Mouse (Mus musculus) neural tube, embryonic 11.5 days (tissue): ENCODE measurements around the gene Fosb. TPM values are rescaled to one million over a fixed set of nuclear protein-coding genes. Genes with fewer than 3 reads are reported as not detected.

ENCODE experiments used
- ATAC-seq: fragments of 200-750 bp; cut with Nextera tagmentation; 2 replicates; pipeline ENCODE4 v1.8.0; 2017; ENCODE audit warnings: moderate number of reproducible peaks, mild to moderate bottlenecking, moderate TSS enrichment, moderate library complexity; ENCODE audit not compliant: insufficient read depth, low FRiP score, low TSS enrichment
- DNase-seq: peaks from one replicate; pipeline ENCODE4 v3.0.0-alpha.2; 2015; ENCODE audit warnings: low spot score
- H3K27ac ChIP-seq: fragments of 300-500 bp; sonication (generic); 2 replicates; pipeline ENCODE4 v1.5.1; 2014; ENCODE audit warnings: low read depth, mild to moderate bottlenecking, low read length
- H3K27me3 ChIP-seq: fragments of 300-500 bp; sonication (generic); 2 replicates; pipeline ENCODE4 v1.6.1; 2014; ENCODE audit warnings: mild to moderate bottlenecking, low read length, mixed read lengths; ENCODE audit not compliant: control insufficient read depth, insufficient read depth
- H3K36me3 ChIP-seq: fragments of 300-500 bp; sonication (generic); 2 replicates; pipeline ENCODE4 v1.6.1; 2014; ENCODE audit warnings: mild to moderate bottlenecking, low read length, moderate library complexity, mixed read lengths; ENCODE audit not compliant: control insufficient read depth, insufficient read depth
- H3K4me1 ChIP-seq: fragments of 300-500 bp; sonication (generic); 2 replicates; pipeline ENCODE4 v1.6.1; 2014; ENCODE audit warnings: low read length, mixed read lengths; ENCODE audit not compliant: control insufficient read depth, insufficient read depth
- H3K4me2 ChIP-seq: fragments of 300-500 bp; sonication (generic); 2 replicates; pipeline ENCODE4 v1.6.1; 2014; ENCODE audit warnings: low read depth, mild to moderate bottlenecking, moderate library complexity
- H3K4me3 ChIP-seq: fragments of 300-500 bp; sonication (generic); 2 replicates; pipeline ENCODE4 v1.5.1; 2014; ENCODE audit warnings: low read depth, low read length
- H3K9ac ChIP-seq: fragments of 300-500 bp; sonication (generic); 2 replicates; pipeline ENCODE4 v1.6.1; 2014; ENCODE audit warnings: mild to moderate bottlenecking, low read length
- H3K9me3 ChIP-seq: fragments of 300-500 bp; sonication (generic); 2 replicates; pipeline ENCODE4 v1.6.1; 2016; ENCODE audit warnings: low read length; ENCODE audit not compliant: control insufficient read depth
- WGBS: fragments of 180-500 bp; shearing (Covaris S2); extraction: QIAGEN DNeasy Blood & Tissue Kit; methylation state at CpG from one replicate; pipeline ENCODE4 v1.1.7; 2014; 5-methylcytosine and 5-hydroxymethylcytosine counted together
- polyA plus RNA-seq: library from polyadenylated mRNA; unstranded; fragments of >200 nt; fragmentation: Nextera tagmentation; extraction: Ambion mirVana; gene quantifications from 2 replicates; pipeline ENCODE4 v1.2.1, GENCODE M21; 2014

The Fosb gene
- polyA plus RNA-seq, 1 experiment from 2014 or later: not detected

DNA sequence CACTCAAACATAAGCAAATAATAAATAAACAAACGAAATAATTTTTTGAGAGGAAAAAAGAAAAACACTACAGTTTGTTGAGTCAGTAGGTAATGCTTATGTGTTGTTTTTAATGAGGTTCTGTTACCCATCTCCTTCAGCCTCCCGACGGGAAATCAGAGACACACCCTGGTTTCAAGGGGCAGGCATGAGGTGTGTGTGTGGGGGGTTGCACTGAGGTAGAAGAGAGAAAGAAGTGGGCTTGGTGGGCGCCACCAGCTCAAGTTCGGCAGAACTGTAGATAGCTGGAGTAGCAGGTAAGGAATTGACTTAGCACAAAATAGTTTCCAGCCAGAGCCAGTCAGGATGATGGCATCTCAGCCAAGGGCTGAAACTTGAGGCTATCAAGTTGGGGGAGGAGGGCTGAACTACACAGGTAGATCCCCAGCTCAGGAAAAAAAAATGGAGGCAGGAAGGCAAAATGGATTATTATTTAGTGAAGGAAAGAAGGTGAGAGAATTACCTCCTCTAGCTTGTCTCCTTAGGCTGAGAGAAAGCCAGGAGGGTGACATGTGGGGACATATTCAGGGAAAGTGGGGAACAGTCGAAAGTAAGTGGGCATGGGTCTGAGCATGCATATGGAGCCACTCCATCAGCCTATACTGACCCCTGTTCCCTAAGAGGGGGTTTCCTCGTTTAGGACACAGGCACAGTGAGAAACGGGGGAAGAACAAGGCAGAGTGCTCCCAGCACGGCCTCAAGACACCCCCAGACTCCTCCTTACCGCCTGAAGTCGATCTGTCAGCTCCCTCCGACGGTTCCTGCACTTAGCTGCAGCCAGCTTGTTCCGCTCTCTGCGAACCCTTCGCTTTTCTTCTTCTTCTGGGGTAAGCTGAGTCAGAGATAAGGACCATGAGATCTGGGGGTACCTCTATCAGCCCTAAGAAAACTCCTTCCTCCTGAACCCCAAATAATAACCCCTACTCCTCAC lies 3.8 kb downstream of the Fosb start:
- no peaks in the 10 kb centered on the region for H3K9me3 ChIP-seq
- no peaks in the 10 kb centered on the region for H3K36me3 ChIP-seq
- 48% methylated on average over 16 of the region's 16 CpGs for WGBS
- no peak overlapping the region for H3K4me3 ChIP-seq
- peaks cover 22% of the 10 kb centered on the region for H3K4me1 ChIP-seq
- no peak overlapping the region for H3K9ac ChIP-seq
- DNase-seq (no peak), ATAC-seq (no peak)
- H3K27me3 ChIP-seq: peaks cover 63% of the 10 kb centered on the region
- H3K27ac ChIP-seq: no peak overlapping the region
- no peak overlapping the region for H3K4me2 ChIP-seq

DNA sequence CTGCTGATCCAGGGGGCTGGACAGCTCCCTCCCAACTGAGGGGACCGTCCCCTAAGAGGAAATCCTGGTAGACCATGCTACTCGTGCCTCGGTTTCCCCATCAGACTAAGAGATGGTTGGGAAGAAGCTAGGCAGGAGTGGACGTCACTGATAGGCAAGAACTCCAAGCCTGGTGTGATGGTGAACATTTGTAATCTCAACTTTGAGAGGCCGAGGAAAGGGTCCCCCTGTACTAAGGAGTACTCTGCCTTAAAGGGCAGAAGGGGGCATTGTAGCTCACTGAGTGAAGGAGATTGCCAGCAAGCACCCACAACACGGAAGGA lies 4.5 kb downstream of the Fosb start:
- 10% methylated on average over 6 of the region's 6 CpGs for WGBS
- Histone ChIP-seq H3K9ac (peak overlapping the region; percentile 10; the same call in 1 of the 2 replicates), H3K27ac (no peak overlapping the region), H3K36me3 (no peaks in the 10 kb centered on the region), H3K4me3 (no peak overlapping the region), H3K4me1 (peaks cover 22% of the 10 kb centered on the region), H3K4me2 (no peak overlapping the region), H3K27me3 (peaks cover 63% of the 10 kb centered on the region), H3K9me3 (no peaks in the 10 kb centered on the region)
- DNase-seq (no peak), ATAC-seq (no peak)

DNA sequence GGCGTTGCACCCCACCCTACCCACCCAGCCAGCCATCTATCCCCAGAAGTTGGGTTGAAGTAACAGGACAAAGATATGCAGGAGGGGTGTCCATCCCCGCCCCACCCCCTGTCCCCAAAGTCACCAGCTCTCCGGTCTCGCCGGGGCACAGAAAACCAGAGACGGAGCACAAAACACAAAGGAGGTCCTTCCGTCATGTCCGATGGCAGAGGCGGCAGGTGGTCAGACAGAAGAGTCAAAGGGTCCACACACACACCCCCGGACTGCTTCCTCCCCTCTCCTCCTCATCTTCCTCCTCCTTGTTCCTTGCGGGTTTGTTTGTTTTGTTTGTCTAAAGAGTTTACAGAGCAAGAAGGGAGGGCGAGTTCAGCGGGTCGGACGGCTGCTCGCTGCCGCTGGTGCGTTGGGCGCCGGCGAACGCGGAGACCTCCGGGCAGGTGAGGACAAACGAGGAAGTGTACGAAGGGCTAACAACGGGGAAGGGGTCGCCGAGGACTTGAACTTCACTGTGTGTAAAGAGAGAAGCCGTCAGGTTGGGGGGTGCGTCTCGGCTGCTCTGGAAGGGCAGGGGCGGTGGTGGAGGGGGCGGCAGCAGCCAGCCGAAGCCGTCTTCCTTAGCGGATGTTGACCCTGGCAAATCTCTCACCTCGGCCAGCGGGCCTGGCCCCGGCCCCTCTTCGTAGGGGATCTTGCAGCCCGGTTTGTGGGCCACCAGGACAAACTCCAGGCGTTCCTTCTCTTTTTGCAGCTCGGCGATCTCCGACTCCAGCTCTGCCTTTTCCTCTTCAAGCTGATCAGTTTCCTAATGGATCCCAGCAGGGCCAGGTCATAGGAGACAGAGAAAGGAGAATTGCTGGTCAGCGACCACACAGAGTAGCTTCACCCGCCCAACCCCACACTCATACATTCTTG lies 5.1 kb downstream of the Fosb start:
- WGBS: 2% methylated on average over 48 of the region's 48 CpGs
- peaks cover 63% of the 10 kb centered on the region for H3K27me3 ChIP-seq
- no peak for DNase-seq

DNA sequence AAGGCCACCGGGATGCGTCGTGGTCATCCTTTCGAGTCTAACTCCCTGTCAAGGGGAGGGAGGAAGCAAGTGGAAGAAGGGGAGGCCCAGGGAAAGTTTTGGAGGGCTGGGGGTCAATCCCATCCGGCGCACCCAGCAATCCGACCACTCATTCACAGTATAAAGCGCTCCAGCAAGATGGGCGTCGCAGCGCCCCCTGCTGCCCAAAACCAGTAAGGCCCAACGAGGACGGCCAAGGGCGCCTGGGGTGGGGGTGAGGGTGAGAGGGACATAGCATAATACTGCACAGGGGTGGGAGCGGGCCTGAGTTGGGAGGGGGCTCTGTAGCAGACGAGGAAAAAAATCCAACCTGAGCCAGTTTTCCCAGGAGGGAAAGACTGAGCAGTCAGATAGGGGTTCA lies 6.1 kb downstream of the Fosb start:
- Histone ChIP-seq H3K36me3 (no peaks in the 10 kb centered on the region), H3K4me3 (no peak overlapping the region), H3K27me3 (peaks cover 61% of the 10 kb centered on the region), H3K4me2 (peak overlapping the region; percentile 21), H3K4me1 (peaks cover 14% of the 10 kb centered on the region), H3K27ac (no peak overlapping the region), H3K9ac (peak overlapping the region; percentile 16; the same call in 1 of the 2 replicates), H3K9me3 (no peaks in the 10 kb centered on the region)
- ATAC-seq: 0 out of 2 replicates have a peak, but pooled peaks have one; percentile 23
- DNase-seq: peak; percentile 83
- under 1% methylated on average over 16 of the region's 16 CpGs for WGBS

More for the DNA sequence above, 5.1 kb downstream of the Fosb start:
- H3K9ac ChIP-seq: peak overlapping the region; percentile 10; the same call in 1 of the 2 replicates
- H3K4me2 ChIP-seq: peak overlapping the region; percentile 40
- peaks cover 22% of the 10 kb centered on the region for H3K4me1 ChIP-seq
- no peak for ATAC-seq
- peak overlapping the region; percentile 23 for H3K4me3 ChIP-seq
- H3K27ac ChIP-seq: no peak overlapping the region
- H3K36me3 ChIP-seq: no peaks in the 10 kb centered on the region
- no peaks in the 10 kb centered on the region for H3K9me3 ChIP-seq

DNA sequence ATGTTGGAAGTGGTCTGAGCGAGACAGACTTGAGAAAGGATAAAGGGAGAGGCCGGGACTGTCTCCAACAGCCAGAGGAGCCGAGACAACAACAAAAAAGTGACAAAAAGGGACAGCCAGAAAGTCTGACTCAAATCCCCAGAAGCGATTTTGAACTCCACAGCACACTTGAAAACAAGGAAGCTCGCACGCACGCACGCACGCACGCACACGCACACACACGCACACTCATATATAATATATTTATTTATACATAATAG lies 6.9 kb downstream of the Fosb start:
- peaks cover 61% of the 10 kb centered on the region for H3K27me3 ChIP-seq
- ATAC-seq (no peak), DNase-seq (no peak)
- peaks cover 14% of the 10 kb centered on the region for H3K4me1 ChIP-seq
- no peak overlapping the region for H3K4me2 ChIP-seq
- H3K9ac ChIP-seq: no peak overlapping the region
- H3K9me3 ChIP-seq: no peaks in the 10 kb centered on the region
- WGBS: 72% methylated on average over 12 of the region's 12 CpGs
- H3K27ac ChIP-seq: no peak overlapping the region
- H3K36me3 ChIP-seq: no peaks in the 10 kb centered on the region
- no peak overlapping the region for H3K4me3 ChIP-seq

DNA sequence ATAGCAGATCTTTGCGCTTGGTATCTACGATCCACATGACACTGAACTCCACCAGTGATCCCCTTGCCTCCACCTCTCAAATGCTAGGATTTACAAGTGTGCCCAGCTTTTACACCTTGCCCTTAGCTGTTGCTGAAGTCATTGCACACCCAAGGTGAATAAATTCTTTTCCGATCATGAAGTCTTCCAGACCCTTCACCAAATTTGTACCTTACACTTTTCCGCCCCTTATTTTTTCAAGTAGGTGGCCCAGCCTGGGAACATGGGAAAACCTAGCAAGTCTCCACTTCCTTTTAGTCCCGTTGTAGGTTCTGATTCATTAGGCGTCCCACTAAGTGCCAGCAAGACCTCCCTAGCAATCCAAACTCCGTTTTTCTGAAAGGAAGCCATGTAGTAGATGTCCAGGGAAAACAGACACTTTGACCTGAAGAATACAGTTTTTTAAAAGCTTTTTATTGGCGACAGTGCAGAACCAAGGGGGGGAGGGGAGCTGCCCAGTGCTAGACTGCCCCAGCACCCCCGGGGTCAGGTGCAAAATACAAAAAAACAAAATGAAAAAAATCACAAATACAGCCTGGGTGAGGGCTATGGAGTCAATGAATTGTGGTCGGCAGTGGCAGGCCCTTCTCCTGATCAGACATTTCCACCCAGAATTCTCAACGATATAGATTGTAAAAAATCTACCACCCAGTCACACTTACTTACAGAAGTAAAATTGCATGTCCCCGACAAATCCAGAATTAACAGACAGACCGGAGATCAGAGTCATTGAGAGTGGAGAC lies 7.4 kb downstream of the Fosb start:
- Histone ChIP-seq H3K4me1 (peaks cover 10% of the 10 kb centered on the region), H3K27ac (no peak overlapping the region), H3K27me3 (peaks cover 59% of the 10 kb centered on the region), H3K4me2 (peak overlapping the region; percentile 35; the same call in 1 of the 2 replicates), H3K4me3 (peak overlapping the region; percentile 19; the same call in 1 of the 2 replicates), H3K9ac (no peak overlapping the region), H3K9me3 (no peaks in the 10 kb centered on the region), H3K36me3 (no peaks in the 10 kb centered on the region)
- ATAC-seq: no peak
- DNase-seq: no peak
- 47% methylated on average over 13 of the region's 13 CpGs for WGBS

DNA sequence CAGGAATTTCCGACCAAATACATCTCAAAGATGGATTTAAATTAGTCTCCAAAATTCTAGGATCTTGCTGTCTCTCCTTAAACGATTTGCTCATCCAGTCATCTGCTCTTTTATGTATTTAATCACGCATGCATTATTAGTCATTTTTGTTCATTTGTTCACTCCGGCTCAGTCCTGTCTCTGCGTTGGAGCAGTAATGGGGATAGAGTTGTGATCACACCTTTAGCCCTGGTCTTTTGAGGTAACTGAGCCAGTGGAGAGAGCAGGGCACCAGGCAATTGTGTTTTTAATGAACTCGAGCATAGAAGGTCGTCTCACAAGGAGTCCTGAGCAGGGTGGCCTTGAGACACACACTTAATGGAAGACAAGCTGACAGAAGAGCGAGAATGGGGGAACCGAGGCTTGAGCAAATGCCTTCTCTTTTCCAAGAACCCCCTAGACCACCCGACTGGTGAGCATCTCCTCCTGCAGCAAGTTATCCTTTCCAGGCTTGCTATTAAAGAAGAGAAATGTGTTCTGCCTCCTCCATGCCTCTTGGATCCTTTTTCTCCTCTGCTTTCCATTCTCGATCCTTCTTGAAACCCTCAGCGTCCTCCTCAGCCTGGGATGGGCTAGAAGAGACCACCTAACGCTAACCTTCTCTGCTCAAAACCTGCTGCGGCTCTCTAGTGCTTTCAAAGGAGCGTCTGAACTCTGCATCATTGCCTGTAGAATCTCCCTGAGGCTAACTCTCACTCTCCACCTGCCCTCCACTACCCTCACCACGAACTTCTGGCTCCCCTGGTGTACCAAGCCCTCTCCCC lies 8.2 kb downstream of the Fosb start:
- Histone ChIP-seq H3K9me3 (no peaks in the 10 kb centered on the region), H3K27ac (no peak overlapping the region), H3K9ac (no peak overlapping the region), H3K4me1 (peaks cover 10% of the 10 kb centered on the region; the same call in 1 of the 2 replicates), H3K36me3 (no peaks in the 10 kb centered on the region), H3K27me3 (peaks cover 51% of the 10 kb centered on the region), H3K4me2 (peak overlapping the region; percentile 35), H3K4me3 (peak overlapping the region; percentile 19)
- 6% methylated on average over 16 of the region's 16 CpGs for WGBS
- ATAC-seq: no peak
- DNase-seq: no peak
